Mouse (Mus musculus) intestine, postnatal 0 days (tissue): ENCODE data around the gene Ankrd66. TPM values are rescaled to one million over a fixed set of nuclear protein-coding genes. Genes with fewer than 3 reads are reported as not detected.

ENCODE experiments used
- ATAC-seq: fragments of 200-750 bp; cut with Nextera tagmentation; 2 replicates; pipeline ENCODE4 v1.8.0; 2017; ENCODE audit warnings: mild to moderate bottlenecking, moderate TSS enrichment, moderate library complexity
- H3K27ac ChIP-seq: fragments of 300-500 bp; sonication (generic); 2 replicates; pipeline ENCODE4 v1.5.1; 2014; ENCODE audit warnings: mild to moderate bottlenecking, low read depth, low read length, moderate library complexity
- H3K27me3 ChIP-seq: fragments of 300-500 bp; sonication (generic); replicated peaks from 2 replicates; pipeline ENCODE4 v1.6.1; 2014; ENCODE audit warnings: low read length, mixed read lengths; ENCODE audit not compliant: control insufficient read depth, insufficient read depth
- H3K36me3 ChIP-seq: fragments of 300-500 bp; sonication (generic); 2 replicates; pipeline ENCODE4 v1.6.1; 2014; ENCODE audit warnings: mild to moderate bottlenecking, moderate library complexity; ENCODE audit not compliant: control insufficient read depth, insufficient read depth
- H3K4me1 ChIP-seq: fragments of 300-500 bp; sonication (generic); replicated peaks from 2 replicates; pipeline ENCODE4 v1.6.1; 2014; ENCODE audit warnings: antibody characterized with exemption, low read length, mixed read lengths; ENCODE audit not compliant: control insufficient read depth, insufficient read depth
- H3K4me2 ChIP-seq: fragments of 300-500 bp; sonication (generic); replicated peaks from 2 replicates; pipeline ENCODE4 v1.6.1; 2014; ENCODE audit warnings: low read depth, mild to moderate bottlenecking, moderate library complexity
- H3K4me3 ChIP-seq: fragments of 300-500 bp; sonication (generic); 2 replicates; pipeline ENCODE4 v1.5.1; 2014; ENCODE audit warnings: low read depth, low read length
- H3K9ac ChIP-seq: fragments of 300-500 bp; sonication (generic); 2 replicates; pipeline ENCODE4 v1.6.1; 2014; ENCODE audit warnings: mild to moderate bottlenecking, low read depth, low read length
- H3K9me3 ChIP-seq: fragments of 300-500 bp; sonication (generic); 2 replicates; pipeline ENCODE4 v1.6.1; 2016; ENCODE audit warnings: mixed run types; ENCODE audit not compliant: control insufficient read depth
- CTCF ChIP-seq: sonication (generic); IDR thresholded peaks from 2 replicates; pipeline ENCODE4 v1.5.1; 2016; ENCODE audit warnings: low read depth, mild to moderate bottlenecking, control low read depth, antibody characterized with exemption, moderate library complexity
- WGBS: fragments of 180-500 bp; shearing (Covaris S2); extraction: QIAGEN DNeasy Blood & Tissue Kit; methylation state at CpG from one replicate; pipeline ENCODE4 v1.1.7; 2014; 5-methylcytosine and 5-hydroxymethylcytosine counted together
- polyA plus RNA-seq: library from polyadenylated mRNA; unstranded; fragments of >200 nt; fragmentation: Nextera tagmentation; extraction: Ambion mirVana; gene quantifications from 2 replicates; pipeline ENCODE4 v1.2.1, GENCODE M21; 2015

Ankrd66 gene
- polyA plus RNA-seq: 0.83 and 0.94 TPM in 2 replicates

- no peaks in the 10 kb centered on the region for H3K27me3 ChIP-seq
- H3K9ac ChIP-seq: no peak within 1 kb of the TSS
- H3K9me3 ChIP-seq: no peaks in the 10 kb centered on the region
- H3K4me1 ChIP-seq: no peaks in the 10 kb centered on the region
- WGBS: 61% methylated on average over 1 of the region's 1 CpGs
- ATAC-seq: no peak
- no peak within 1 kb of the TSS for H3K27ac ChIP-seq
- no peak for TF ChIP-seq CTCF
- no peak within 1 kb of the TSS for H3K4me2 ChIP-seq
- H3K36me3 ChIP-seq: no peaks in the 10 kb centered on the region
- H3K4me3 ChIP-seq: no peak within 1 kb of the TSS
Observed at GRCm38 (mm10) chr17:43543539-43543938, at the start of gene Ankrd66. Ankrd66 (minus strand) TSS chr17:43543639.

GRCm38 (mm10) chr17:43592296-43593291 lies 49.2 kb upstream of the Ankrd66 start:
- no peak for TF ChIP-seq CTCF
- no peak overlapping the region for H3K9ac ChIP-seq
- H3K4me1 ChIP-seq: no peaks in the 10 kb centered on the region
- no peaks in the 10 kb centered on the region for H3K27me3 ChIP-seq
- WGBS: 81% methylated on average over 21 of the region's 21 CpGs
- H3K9me3 ChIP-seq: no peaks in the 10 kb centered on the region
- H3K27ac ChIP-seq: no peak overlapping the region
- no peak overlapping the region for H3K4me2 ChIP-seq
- H3K4me3 ChIP-seq: no peak overlapping the region
- H3K36me3 ChIP-seq: no peaks in the 10 kb centered on the region
- ATAC-seq: no peak

- H3K27ac ChIP-seq: no peak overlapping the region
- ATAC-seq: no peak
- no peak for TF ChIP-seq CTCF
- H3K9ac ChIP-seq: no peak overlapping the region
- H3K4me3 ChIP-seq: no peak overlapping the region
- no peaks in the 10 kb centered on the region for H3K27me3 ChIP-seq
- WGBS: 84% methylated on average over 5 of the region's 5 CpGs
- no peaks in the 10 kb centered on the region for H3K4me1 ChIP-seq
- H3K36me3 ChIP-seq: no peaks in the 10 kb centered on the region
- H3K4me2 ChIP-seq: no peak overlapping the region
- no peaks in the 10 kb centered on the region for H3K9me3 ChIP-seq
Observed at GRCm38 (mm10) chr17:43590531-43590930, 47.1 kb upstream of the Ankrd66 start.

- H3K4me1 ChIP-seq: no peaks in the 10 kb centered on the region
- ATAC-seq: no peak
- WGBS: 74% methylated on average over 6 of the region's 6 CpGs
- H3K36me3 ChIP-seq: no peaks in the 10 kb centered on the region
- no peak overlapping the region for H3K27ac ChIP-seq
- no peaks in the 10 kb centered on the region for H3K9me3 ChIP-seq
- no peak for TF ChIP-seq CTCF
- no peak overlapping the region for H3K4me3 ChIP-seq
- H3K4me2 ChIP-seq: no peak overlapping the region
- H3K27me3 ChIP-seq: no peaks in the 10 kb centered on the region
- no peak overlapping the region for H3K9ac ChIP-seq
Observed at GRCm38 (mm10) chr17:43589750-43590149, 46.3 kb upstream of the Ankrd66 start.

GRCm38 (mm10) chr17:43587278-43587677 lies 43.8 kb upstream of the Ankrd66 start:
- H3K27me3 ChIP-seq: no peaks in the 10 kb centered on the region
- no peaks in the 10 kb centered on the region for H3K36me3 ChIP-seq
- TF ChIP-seq CTCF: no peak

GRCm38 (mm10) chr17:43584771-43585170 lies 41.3 kb upstream of the Ankrd66 start:
- H3K27me3 ChIP-seq: no peaks in the 10 kb centered on the region
- no peak for ATAC-seq
- no peak overlapping the region for H3K4me2 ChIP-seq
- no peaks in the 10 kb centered on the region for H3K36me3 ChIP-seq
- H3K4me3 ChIP-seq: no peak overlapping the region
- H3K9ac ChIP-seq: no peak overlapping the region
- H3K4me1 ChIP-seq: peaks cover 6% of the 10 kb centered on the region
- no peak for TF ChIP-seq CTCF
- no peak overlapping the region for H3K27ac ChIP-seq
- 54% methylated on average over 7 of the region's 7 CpGs for WGBS
- H3K9me3 ChIP-seq: no peaks in the 10 kb centered on the region

More at GRCm38 (mm10) chr17:43587278-43587677, 43.8 kb upstream of the Ankrd66 start:
- H3K9me3 ChIP-seq: no peaks in the 10 kb centered on the region
- H3K9ac ChIP-seq: no peak overlapping the region
- H3K4me2 ChIP-seq: no peak overlapping the region
- no peak overlapping the region for H3K27ac ChIP-seq
- no peaks in the 10 kb centered on the region for H3K4me1 ChIP-seq
- no peak for ATAC-seq
- 81% methylated on average over 2 of the region's 2 CpGs for WGBS
- no peak overlapping the region for H3K4me3 ChIP-seq
